Mouse (Mus musculus): ENCODE results near the gene Cmbl.

GRCm38 (mm10) chr15:31603113-31603512, 37.9 kb downstream of the Cmbl start:
- no peak for TF ChIP-seq CTCF (IDR thresholded peaks at IDR 0.05; ENCODE audit: low read depth)
- no peak for TF ChIP-seq EP300 (IDR thresholded peaks at IDR 0.05; ENCODE audit: low read depth)

Data from liver, embryonic 14.5 days (tissue).